ENCODE assay signal across 9 mouse cellular contexts in the genomic region with DNA sequence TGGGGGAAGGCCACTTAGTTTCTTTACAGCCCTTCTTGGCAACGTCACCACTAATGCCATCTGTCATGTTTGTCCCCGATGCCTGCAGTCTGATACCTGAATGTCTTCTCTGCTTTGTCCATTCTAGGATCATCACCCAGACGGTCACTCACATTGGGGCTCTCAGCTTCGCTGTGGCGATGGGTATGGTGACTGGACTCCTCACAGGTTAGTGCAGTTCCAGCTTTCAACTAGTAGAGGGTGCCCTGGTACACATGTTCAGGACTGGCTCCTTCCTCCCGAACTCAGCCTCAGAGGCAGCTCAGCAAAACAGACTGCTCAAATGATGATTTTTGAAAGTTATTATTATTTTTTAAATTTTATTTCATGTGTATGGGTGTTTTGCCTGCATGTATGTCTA. TPM values are rescaled to one million over a fixed set of nuclear protein-coding genes. Genes with fewer than 3 reads are reported as not detected.
DNase-seq lines count a peak whose midpoint lies in the region; ATAC-seq lines count a peak whose summit lies in the region.
"Had no signal": no experiment of that assay in that cellular context is flagged by ENCODE, and none has a peak within 500 bp of the region (broad histone marks: within the 10 kb centered on the region; RNA-seq: fewer than 3 reads in every experiment).

No protein-coding gene starts in this region.

- no peak overlapping the region for H3K9ac ChIP-seq in intestine, embryonic 16.5 days (ENCODE audit: low read depth, low read length)
- no peak overlapping the region for H3K9ac ChIP-seq in midbrain, embryonic 15.5 days
- H3K9ac ChIP-seq: liver, embryonic 15.5 days had no signal

- ATAC-seq in intestine, embryonic 16.5 days: no peak
- ATAC-seq in midbrain, embryonic 15.5 days (replicated peaks): no peak

- no peaks in the 10 kb centered on the region for H3K27me3 ChIP-seq in intestine, embryonic 16.5 days (replicated peaks; ENCODE audit: control insufficient read depth, insufficient read depth, low read length)
- H3K27me3 ChIP-seq in midbrain, embryonic 15.5 days (replicated peaks): no peaks in the 10 kb centered on the region
- H3K27me3 ChIP-seq: liver, embryonic 15.5 days had no signal

- DNase-seq in ovary, postnatal 14 days (ENCODE audit: low spot score): peak; percentile 54
- DNase-seq in ovary, postnatal 10 days (ENCODE audit: low spot score): no peak
- peak; percentile 74 to 75 for DNase-seq in adrenal gland, postnatal 36 days
- peak; percentile 58 for DNase-seq in gastrocnemius, postnatal 14 days
- peak; percentile 59 to 68 for DNase-seq in left cerebral cortex, postnatal 14 days (ENCODE audit: low spot score in 2 of 2)
- peak; percentile 68 for DNase-seq in thymus, postnatal 14 days

- no peak overlapping the region for H3K27ac ChIP-seq in intestine, embryonic 16.5 days (ENCODE audit: low read length)
- no peak overlapping the region for H3K27ac ChIP-seq in midbrain, embryonic 15.5 days
- H3K27ac ChIP-seq: liver, embryonic 15.5 days had no signal

- H3K36me3 ChIP-seq in intestine, embryonic 16.5 days (ENCODE audit: control insufficient read depth, insufficient read depth, low read length): no peaks in the 10 kb centered on the region
- peaks cover 12% of the 10 kb centered on the region for H3K36me3 ChIP-seq in midbrain, embryonic 15.5 days (replicated peaks)

- H3K4me2 ChIP-seq in intestine, embryonic 16.5 days (ENCODE audit: low read depth, low read length): no peak overlapping the region
- no peak overlapping the region for H3K4me2 ChIP-seq in midbrain, embryonic 15.5 days
- H3K4me2 ChIP-seq: liver, embryonic 15.5 days had no signal

- intact Hi-C loops in gastrocnemius, postnatal 14 days (cut with DNase I; ENCODE audit: low total_unique reads): no loop called here
- intact Hi-C loops in left cerebral cortex, postnatal 14 days (cut with DNase I): no loop called here

- H3K4me1 ChIP-seq in intestine, embryonic 16.5 days (ENCODE audit: control insufficient read depth, insufficient read depth, low read length): no peaks in the 10 kb centered on the region
- no peaks in the 10 kb centered on the region for H3K4me1 ChIP-seq in midbrain, embryonic 15.5 days
- H3K4me1 ChIP-seq: liver, embryonic 15.5 days had no signal

- no peak overlapping the region for H3K4me3 ChIP-seq in intestine, embryonic 16.5 days (ENCODE audit: low read length)
- H3K4me3 ChIP-seq in midbrain, embryonic 15.5 days: no peak overlapping the region
- H3K4me3 ChIP-seq: liver, embryonic 15.5 days had no signal

- 73% methylated on average over 6 of the region's 6 CpGs for WGBS in intestine, embryonic 16.5 days
- 77% methylated on average over 6 of the region's 6 CpGs for WGBS in midbrain, embryonic 15.5 days

- no peaks in the 10 kb centered on the region for H3K9me3 ChIP-seq in intestine, embryonic 16.5 days (ENCODE audit: control insufficient read depth, low read length)
- H3K9me3 ChIP-seq in midbrain, embryonic 15.5 days: no peaks in the 10 kb centered on the region
- H3K9me3 ChIP-seq: liver, embryonic 15.5 days had no signal

RNA-seq across cellular contexts. Expression of a gene that starts 22.7 kb away (rescaled TPM):
- total RNA-seq in adrenal gland, postnatal 36 days (2021): 100 to 1,000 TPM; 229 to 405 TPM
- 10 to 100 TPM; 41.1 to 45.9 TPM for total RNA-seq in gastrocnemius, postnatal 14 days (2021)
- total RNA-seq in left cerebral cortex, postnatal 14 days (2021): 100 to 1,000 TPM; 125 to 129 TPM
- 146 and 155 TPM in 2 replicates for polyA plus RNA-seq in intestine, embryonic 16.5 days (2015; fragmentation: Nextera tagmentation; extraction: Ambion mirVana)
- 203 and 218 TPM in 2 replicates for polyA plus RNA-seq in midbrain, embryonic 15.5 days (2015; fragmentation: Nextera tagmentation; extraction: Ambion mirVana)

RNA-seq across cellular contexts. Expression of a gene that starts 27.8 kb away (rescaled TPM):
- total RNA-seq in adrenal gland, postnatal 36 days (2021): under 1 TPM in 1 of 2 experiments, not detected in 1; 0.89 TPM
- total RNA-seq in gastrocnemius, postnatal 14 days (2021): under 1 TPM; 0.20 to 0.39 TPM
- total RNA-seq in left cerebral cortex, postnatal 14 days (2021): not detected
- polyA plus RNA-seq in intestine, embryonic 16.5 days (2015; fragmentation: Nextera tagmentation; extraction: Ambion mirVana): 3.6 and 10.1 TPM in 2 replicates
- polyA plus RNA-seq in midbrain, embryonic 15.5 days (2015; fragmentation: Nextera tagmentation; extraction: Ambion mirVana): 0.98 and 1.1 TPM in 2 replicates

RNA-seq across cellular contexts. Expression of a gene that starts 31.3 kb away (rescaled TPM):
- 100 to 1,000 TPM; 378 to 436 TPM for total RNA-seq in adrenal gland, postnatal 36 days (2021)
- total RNA-seq in gastrocnemius, postnatal 14 days (2021): 100 to 1,000 TPM in 1 of 2 experiments, 10 to 100 TPM in 1; 76.9 to 163 TPM
- 100 to 1,000 TPM; 261 to 276 TPM for total RNA-seq in left cerebral cortex, postnatal 14 days (2021)
- 462 and 467 TPM in 2 replicates for polyA plus RNA-seq in intestine, embryonic 16.5 days (2015; fragmentation: Nextera tagmentation; extraction: Ambion mirVana)
- polyA plus RNA-seq in midbrain, embryonic 15.5 days (2015; fragmentation: Nextera tagmentation; extraction: Ambion mirVana): 559 and 566 TPM in 2 replicates

RNA-seq across cellular contexts. Expression of a gene that starts 38.6 kb away (rescaled TPM):
- 100 to 1,000 TPM in 1 of 2 experiments, 10 to 100 TPM in 1; 84.2 to 102 TPM for total RNA-seq in adrenal gland, postnatal 36 days (2021)
- 10 to 100 TPM; 34.1 to 39.6 TPM for total RNA-seq in gastrocnemius, postnatal 14 days (2021)
- total RNA-seq in left cerebral cortex, postnatal 14 days (2021): 10 to 100 TPM; 39.0 to 39.1 TPM
- 62.6 and 65.0 TPM in 2 replicates for polyA plus RNA-seq in intestine, embryonic 16.5 days (2015; fragmentation: Nextera tagmentation; extraction: Ambion mirVana)
- 58.6 and 60.5 TPM in 2 replicates for polyA plus RNA-seq in midbrain, embryonic 15.5 days (2015; fragmentation: Nextera tagmentation; extraction: Ambion mirVana)

RNA-seq across cellular contexts. Expression of a gene that starts 39.0 kb away (rescaled TPM):
- 10 to 100 TPM; 37.3 to 39.0 TPM for total RNA-seq in adrenal gland, postnatal 36 days (2021)
- 10 to 100 TPM; 13.6 to 14.5 TPM for total RNA-seq in gastrocnemius, postnatal 14 days (2021)
- total RNA-seq in left cerebral cortex, postnatal 14 days (2021): 10 to 100 TPM; 49.2 to 53.0 TPM
- polyA plus RNA-seq in intestine, embryonic 16.5 days (2015; fragmentation: Nextera tagmentation; extraction: Ambion mirVana): 22.5 and 25.7 TPM in 2 replicates
- polyA plus RNA-seq in midbrain, embryonic 15.5 days (2015; fragmentation: Nextera tagmentation; extraction: Ambion mirVana): 97.2 and 106 TPM in 2 replicates
